Mouse (Mus musculus) stomach, embryonic 15.5 days (tissue): ENCODE measurements at regions not wholly inside any gene's neighbourhood (a gene's known extent, or its start where the extent isn't known, plus 50 kb on each side); places are given as distances from the start of the nearest gene placed in this dataset.

Source experiments
- ATAC-seq: fragments of 200-750 bp; cut with Nextera tagmentation; 2 replicates; pipeline ENCODE4 v1.8.0; 2017; ENCODE audit warnings: low read depth, moderate number of reproducible peaks, moderate TSS enrichment; ENCODE audit not compliant: insufficient read depth, low FRiP score
- H3K27ac ChIP-seq: fragments of 300-500 bp; sonication (generic); 2 replicates; pipeline ENCODE4 v1.5.1; 2015; ENCODE audit warnings: mild to moderate bottlenecking, inconsistent platforms
- H3K27me3 ChIP-seq: fragments of 300-500 bp; sonication (generic); replicated peaks from 2 replicates; pipeline ENCODE4 v1.6.1; 2015; ENCODE audit warnings: inconsistent platforms
- H3K36me3 ChIP-seq: fragments of 300-500 bp; sonication (generic); 2 replicates; pipeline ENCODE4 v1.6.1; 2015; ENCODE audit warnings: inconsistent platforms
- H3K4me1 ChIP-seq: fragments of 300-500 bp; sonication (generic); 2 replicates; pipeline ENCODE4 v1.6.1; 2015; ENCODE audit warnings: inconsistent platforms
- H3K4me2 ChIP-seq: fragments of 300-500 bp; sonication (generic); 2 replicates; pipeline ENCODE4 v1.6.1; 2015; ENCODE audit warnings: mild to moderate bottlenecking, inconsistent platforms
- H3K4me3 ChIP-seq: fragments of 300-500 bp; sonication (generic); replicated peaks from 2 replicates; pipeline ENCODE4 v1.5.1; 2015; ENCODE audit warnings: inconsistent platforms
- H3K9ac ChIP-seq: fragments of 300-500 bp; sonication (generic); 2 replicates; pipeline ENCODE4 v1.6.1; 2015; ENCODE audit warnings: inconsistent platforms
- H3K9me3 ChIP-seq: fragments of 300-500 bp; sonication (generic); 2 replicates; pipeline ENCODE4 v1.6.1; 2016; ENCODE audit warnings: inconsistent platforms
- WGBS: fragments of 180-500 bp; shearing (Covaris S2); methylation state at CpG from one replicate; pipeline ENCODE4 v1.1.7; 2015; 5-methylcytosine and 5-hydroxymethylcytosine counted together

- Histone ChIP-seq H3K27me3 (no peaks in the 10 kb centered on the region), H3K4me3 (no peak overlapping the region), H3K4me2 (peak overlapping the region; percentile 26; the same call in 1 of the 2 replicates), H3K9ac (no peak overlapping the region), H3K36me3 (no peaks in the 10 kb centered on the region), H3K9me3 (no peaks in the 10 kb centered on the region), H3K27ac (peak overlapping the region; percentile 13; the same call in 1 of the 2 replicates), H3K4me1 (no peaks in the 10 kb centered on the region)
- 55% methylated on average over 26 of the region's 26 CpGs for WGBS
- ATAC-seq: no peak
These were observed 114.9 kb upstream of the Phactr1 start for GRCm38 (mm10) chr13:42565291-42566058.

- H3K4me3 ChIP-seq: no peak overlapping the region
- H3K9me3 ChIP-seq: no peaks in the 10 kb centered on the region
- 44% methylated on average over 10 of the region's 10 CpGs for WGBS
- no peaks in the 10 kb centered on the region for H3K4me1 ChIP-seq
- 0 out of 2 replicates have a peak overlapping the region, but pooled peaks have one; percentile 9 for H3K27ac ChIP-seq
- H3K36me3 ChIP-seq: no peaks in the 10 kb centered on the region
- no peak for ATAC-seq
- H3K27me3 ChIP-seq: no peaks in the 10 kb centered on the region
- no peak overlapping the region for H3K9ac ChIP-seq
- no peak overlapping the region for H3K4me2 ChIP-seq
These were observed 109.6 kb upstream of the Phactr1 start for GRCm38 (mm10) chr13:42570600-42571348.

GRCm38 (mm10) chr13:42574189-42574588 is 106.2 kb upstream of the Phactr1 start:
- no peak overlapping the region for H3K9ac ChIP-seq
- ATAC-seq: no peak
- no peak overlapping the region for H3K4me3 ChIP-seq
- H3K36me3 ChIP-seq: no peaks in the 10 kb centered on the region
- WGBS: 44% methylated on average over 4 of the region's 4 CpGs
- H3K4me2 ChIP-seq: no peak overlapping the region
- H3K27me3 ChIP-seq: no peaks in the 10 kb centered on the region
- H3K9me3 ChIP-seq: no peaks in the 10 kb centered on the region
- H3K27ac ChIP-seq: no peak overlapping the region
- H3K4me1 ChIP-seq: no peaks in the 10 kb centered on the region

DNA sequence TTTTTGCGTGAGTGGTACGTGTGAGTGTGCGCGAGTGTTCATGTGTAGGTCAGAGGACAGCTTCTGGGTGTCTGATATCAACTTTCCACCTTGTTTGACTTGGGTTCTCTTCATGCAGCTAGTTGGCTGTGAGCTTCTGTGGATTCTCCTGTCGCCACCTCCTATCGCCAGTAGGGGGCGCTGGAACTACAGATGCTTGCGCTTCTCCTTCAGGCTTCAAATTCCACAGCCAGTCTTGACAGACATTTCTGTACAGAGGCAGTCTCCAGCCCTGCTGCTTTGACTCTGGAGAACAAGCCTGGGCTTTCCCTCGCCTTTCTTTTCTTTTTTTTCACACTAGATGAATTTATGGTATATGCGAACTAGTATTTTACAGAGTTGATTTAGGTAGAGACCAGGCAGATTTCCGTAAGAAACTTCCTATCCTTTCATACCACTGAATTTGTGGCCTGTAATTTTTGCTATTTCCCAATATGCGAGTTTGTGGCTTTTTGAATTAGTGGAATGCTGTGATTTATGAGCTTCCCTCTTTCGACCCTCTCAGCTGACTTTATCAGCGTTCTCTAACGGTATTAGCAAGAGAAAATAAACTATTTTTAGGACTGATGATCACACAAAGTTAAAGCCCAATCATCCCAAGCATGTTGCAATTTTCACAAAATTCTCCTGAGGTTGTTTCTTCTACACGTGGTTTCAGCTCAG is 104.5 kb upstream of the Phactr1 start:
- Histone ChIP-seq H3K4me1 (no peaks in the 10 kb centered on the region), H3K9me3 (no peaks in the 10 kb centered on the region), H3K4me2 (no peak overlapping the region), H3K27me3 (no peaks in the 10 kb centered on the region), H3K27ac (no peak overlapping the region), H3K9ac (no peak overlapping the region), H3K4me3 (no peak overlapping the region), H3K36me3 (no peaks in the 10 kb centered on the region)
- 26% methylated on average over 16 of the region's 16 CpGs for WGBS
- no peak for ATAC-seq

GRCm38 (mm10) chr13:42579471-42579870 is 101.0 kb upstream of the Phactr1 start:
- H3K4me3 ChIP-seq: no peak overlapping the region
- H3K27ac ChIP-seq: no peak overlapping the region
- WGBS: 37% methylated on average over 3 of the region's 3 CpGs

GRCm38 (mm10) chr13:42589136-42589535 is 91.3 kb upstream of the Phactr1 start:
- Histone ChIP-seq H3K4me1 (no peaks in the 10 kb centered on the region; the same call in 1 of the 2 replicates), H3K4me2 (no peak overlapping the region), H3K9ac (no peak overlapping the region), H3K36me3 (no peaks in the 10 kb centered on the region), H3K27ac (no peak overlapping the region), H3K27me3 (no peaks in the 10 kb centered on the region), H3K9me3 (no peaks in the 10 kb centered on the region), H3K4me3 (no peak overlapping the region)
- 84% methylated on average over 2 of the region's 2 CpGs for WGBS
- ATAC-seq: no peak

More at GRCm38 (mm10) chr13:42579471-42579870, 101.0 kb upstream of the Phactr1 start:
- ATAC-seq: no peak
- no peaks in the 10 kb centered on the region for H3K4me1 ChIP-seq
- H3K4me2 ChIP-seq: no peak overlapping the region
- no peaks in the 10 kb centered on the region for H3K27me3 ChIP-seq
- no peaks in the 10 kb centered on the region for H3K36me3 ChIP-seq
- H3K9ac ChIP-seq: no peak overlapping the region
- no peaks in the 10 kb centered on the region for H3K9me3 ChIP-seq

- no peak for ATAC-seq
- no peaks in the 10 kb centered on the region for H3K36me3 ChIP-seq
- H3K27ac ChIP-seq: no peak overlapping the region
- no peak overlapping the region for H3K4me3 ChIP-seq
- no peaks in the 10 kb centered on the region for H3K27me3 ChIP-seq
- WGBS: 72% methylated on average over 5 of the region's 5 CpGs
- H3K4me1 ChIP-seq: no peaks in the 10 kb centered on the region; the same call in 1 of the 2 replicates
- H3K4me2 ChIP-seq: no peak overlapping the region
- no peak overlapping the region for H3K9ac ChIP-seq
- no peaks in the 10 kb centered on the region for H3K9me3 ChIP-seq
These were observed 90.8 kb upstream of the Phactr1 start for GRCm38 (mm10) chr13:42589607-42590006.

DNA sequence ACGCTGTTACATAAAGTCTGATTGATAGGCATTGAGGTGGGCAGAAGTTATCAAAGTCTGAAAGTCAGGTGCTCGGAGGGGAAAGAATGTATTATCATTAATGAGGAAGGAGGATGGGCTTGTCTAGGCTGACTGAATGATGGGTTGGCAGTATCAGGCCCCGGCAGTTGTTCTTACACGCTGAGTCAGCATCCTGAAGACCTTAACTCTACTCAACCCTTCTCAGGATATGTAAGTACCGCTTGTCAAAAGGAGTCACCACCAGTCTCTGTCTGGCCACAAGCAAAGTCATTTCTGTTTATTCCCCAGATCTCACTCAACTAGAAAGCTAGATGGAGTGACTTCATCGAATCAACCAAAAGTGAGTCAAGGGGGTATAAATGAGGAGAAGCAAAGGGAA is 90.0 kb upstream of the Phactr1 start:
- WGBS: 80% methylated on average over 6 of the region's 6 CpGs
- ATAC-seq: no peak
- no peak overlapping the region for H3K4me3 ChIP-seq

GRCm38 (mm10) chr13:42592945-42593344 is 87.5 kb upstream of the Phactr1 start:
- 52% methylated on average over 3 of the region's 3 CpGs for WGBS
- ATAC-seq: no peak

More for the DNA sequence above, 90.0 kb upstream of the Phactr1 start:
- H3K4me2 ChIP-seq: no peak overlapping the region
- no peaks in the 10 kb centered on the region for H3K27me3 ChIP-seq
- no peaks in the 10 kb centered on the region; the same call in 1 of the 2 replicates for H3K4me1 ChIP-seq
- no peaks in the 10 kb centered on the region for H3K9me3 ChIP-seq
- H3K36me3 ChIP-seq: no peaks in the 10 kb centered on the region
- no peak overlapping the region for H3K27ac ChIP-seq
- H3K9ac ChIP-seq: no peak overlapping the region

GRCm38 (mm10) chr13:42593488-42594170 is 86.8 kb upstream of the Phactr1 start:
- H3K4me3 ChIP-seq: no peak overlapping the region
- no peak for ATAC-seq
- no peaks in the 10 kb centered on the region for H3K36me3 ChIP-seq
- H3K4me2 ChIP-seq: no peak overlapping the region
- no peaks in the 10 kb centered on the region for H3K27me3 ChIP-seq
- no peak overlapping the region for H3K9ac ChIP-seq
- WGBS: 78% methylated on average over 11 of the region's 11 CpGs
- H3K27ac ChIP-seq: no peak overlapping the region
- no peaks in the 10 kb centered on the region for H3K4me1 ChIP-seq
- no peaks in the 10 kb centered on the region for H3K9me3 ChIP-seq

More at GRCm38 (mm10) chr13:42592945-42593344, 87.5 kb upstream of the Phactr1 start:
- no peaks in the 10 kb centered on the region for H3K9me3 ChIP-seq
- H3K9ac ChIP-seq: no peak overlapping the region
- no peaks in the 10 kb centered on the region for H3K36me3 ChIP-seq
- H3K4me2 ChIP-seq: no peak overlapping the region
- no peak overlapping the region for H3K27ac ChIP-seq
- H3K27me3 ChIP-seq: no peaks in the 10 kb centered on the region
- H3K4me3 ChIP-seq: no peak overlapping the region
- H3K4me1 ChIP-seq: no peaks in the 10 kb centered on the region

- H3K4me3 ChIP-seq: no peak overlapping the region
- no peaks in the 10 kb centered on the region for H3K9me3 ChIP-seq
- 54% methylated on average over 3 of the region's 3 CpGs for WGBS
- no peak overlapping the region for H3K9ac ChIP-seq
- H3K27me3 ChIP-seq: no peaks in the 10 kb centered on the region
- no peaks in the 10 kb centered on the region for H3K4me1 ChIP-seq
- H3K4me2 ChIP-seq: no peak overlapping the region
- no peak overlapping the region for H3K27ac ChIP-seq
- ATAC-seq: no peak
- H3K36me3 ChIP-seq: no peaks in the 10 kb centered on the region
These were observed 85.2 kb upstream of the Phactr1 start for GRCm38 (mm10) chr13:42595180-42595579.
